Mouse (Mus musculus) liver, embryonic 12.5 days (tissue): ENCODE results near the gene Hp1bp3. TPM values are rescaled to one million over a fixed set of nuclear protein-coding genes. Genes with fewer than 3 reads are reported as not detected.

Experiments used
- ATAC-seq: fragments of 200-750 bp; cut with Nextera tagmentation; 2 replicates; pipeline ENCODE4 v1.8.0; 2017; ENCODE audit warnings: moderate number of reproducible peaks, mild to moderate bottlenecking, moderate library complexity
- H3K27ac ChIP-seq: fragments of 300-500 bp; sonication (generic); 2 replicates; pipeline ENCODE4 v1.5.1; 2016; ENCODE audit warnings: mild to moderate bottlenecking
- H3K27me3 ChIP-seq: fragments of 300-500 bp; sonication (generic); replicated peaks from 2 replicates; pipeline ENCODE4 v1.6.1; 2016; ENCODE audit warnings: mild to moderate bottlenecking, moderate library complexity
- H3K36me3 ChIP-seq: fragments of 300-500 bp; sonication (generic); 2 replicates; pipeline ENCODE4 v1.6.1; 2016; ENCODE audit warnings: mild to moderate bottlenecking, moderate library complexity
- H3K4me1 ChIP-seq: fragments of 300-500 bp; sonication (generic); 2 replicates; pipeline ENCODE4 v1.6.1; 2016
- H3K4me2 ChIP-seq: fragments of 300-500 bp; sonication (generic); 2 replicates; pipeline ENCODE4 v1.6.1; 2016; ENCODE audit warnings: mild to moderate bottlenecking, moderate library complexity
- H3K4me3 ChIP-seq: fragments of 300-500 bp; sonication (generic); 2 replicates; pipeline ENCODE4 v1.5.1; 2016; ENCODE audit warnings: mild to moderate bottlenecking, moderate library complexity
- H3K9ac ChIP-seq: fragments of 300-500 bp; sonication (generic); 2 replicates; pipeline ENCODE4 v1.6.1; 2016; ENCODE audit warnings: mild to moderate bottlenecking, moderate library complexity
- H3K9me3 ChIP-seq: fragments of 300-500 bp; sonication (generic); replicated peaks from 2 replicates; pipeline ENCODE4 v1.6.1; 2016; ENCODE audit warnings: mild to moderate bottlenecking, moderate library complexity
- WGBS: fragments of 180-500 bp; shearing (Covaris S2); methylation state at CpG from one replicate; pipeline ENCODE4 v1.1.7; 2016; ENCODE audit not compliant: insufficient replicate concordance; 5-methylcytosine and 5-hydroxymethylcytosine counted together
- polyA plus RNA-seq: library from polyadenylated mRNA; unstranded; fragments of >200 nt; fragmentation: Nextera tagmentation; extraction: Ambion mirVana; gene quantifications from 2 replicates; pipeline ENCODE4 v1.2.1, GENCODE M21; 2016

Gene Hp1bp3
- polyA plus RNA-seq, 1 experiment from 2014 or later, result 48.2 TPM

GRCm38 (mm10) chr4:138200769-138201168 lies 15.3 kb upstream of the Hp1bp3 start:
- no peak overlapping the region for H3K27ac ChIP-seq
- H3K9me3 ChIP-seq, result no peaks in the 10 kb centered on the region
- no peaks in the 10 kb centered on the region for H3K27me3 ChIP-seq
- H3K36me3 ChIP-seq, result peaks cover 90% of the 10 kb centered on the region
- WGBS, result 80% methylated on average over 3 of the region's 3 CpGs
- H3K4me3 ChIP-seq, result no peak overlapping the region
- no peaks in the 10 kb centered on the region for H3K4me1 ChIP-seq
- no peak overlapping the region for H3K4me2 ChIP-seq
- ATAC-seq, result no peak
- no peak overlapping the region for H3K9ac ChIP-seq

DNA sequence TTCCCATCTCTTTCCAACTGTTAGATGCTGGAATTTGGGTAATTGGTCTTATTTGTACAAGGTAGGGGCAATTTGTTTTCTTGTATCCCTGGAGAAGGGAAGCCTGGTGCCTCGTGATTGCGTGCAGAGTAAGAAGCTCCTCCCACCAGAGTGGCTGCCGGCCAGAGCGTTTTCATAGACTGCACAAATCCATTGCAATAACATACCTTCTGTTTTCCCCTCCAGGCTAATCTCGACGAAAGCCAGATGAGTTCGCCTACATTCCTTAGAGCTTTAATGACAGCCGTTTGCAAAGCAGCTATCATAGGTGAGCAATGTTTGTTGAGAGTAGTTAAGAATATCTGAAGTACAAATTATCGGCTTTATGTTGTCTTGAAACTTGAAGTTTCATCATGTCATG lies 14.4 kb upstream of the Hp1bp3 start:
- Histone ChIP-seq H3K4me1 (no peaks in the 10 kb centered on the region), H3K27me3 (no peaks in the 10 kb centered on the region), H3K9ac (no peak overlapping the region), H3K27ac (no peak overlapping the region), H3K36me3 (peaks cover 88% of the 10 kb centered on the region), H3K4me2 (no peak overlapping the region), H3K4me3 (no peak overlapping the region), H3K9me3 (no peaks in the 10 kb centered on the region)
- WGBS, result 78% methylated on average over 9 of the region's 9 CpGs
- ATAC-seq, result no peak

- Histone ChIP-seq H3K4me3 (no peak overlapping the region), H3K27ac (no peak overlapping the region), H3K4me2 (no peak overlapping the region), H3K9me3 (no peaks in the 10 kb centered on the region), H3K36me3 (peaks cover 39% of the 10 kb centered on the region), H3K9ac (no peak overlapping the region), H3K27me3 (no peaks in the 10 kb centered on the region), H3K4me1 (peaks cover 5% of the 10 kb centered on the region; the same call in 1 of the 2 replicates)
- no peak for ATAC-seq
- WGBS, result 78% methylated on average over 5 of the region's 5 CpGs
These were observed 6.0 kb upstream of the Hp1bp3 start for GRCm38 (mm10) chr4:138210116-138210515.

GRCm38 (mm10) chr4:138213861-138214260 lies 2.2 kb upstream of the Hp1bp3 start:
- H3K4me2 ChIP-seq, result no peak overlapping the region
- no peak overlapping the region for H3K4me3 ChIP-seq
- H3K4me1 ChIP-seq, result peaks cover 26% of the 10 kb centered on the region
- no peaks in the 10 kb centered on the region for H3K9me3 ChIP-seq
- no peak overlapping the region for H3K27ac ChIP-seq
- no peak for ATAC-seq
- WGBS, result 78% methylated on average over 3 of the region's 3 CpGs
- H3K9ac ChIP-seq, result no peak overlapping the region
- H3K27me3 ChIP-seq, result no peaks in the 10 kb centered on the region
- H3K36me3 ChIP-seq, result peaks cover 10% of the 10 kb centered on the region

GRCm38 (mm10) chr4:138215671-138216199 lies 361 bp upstream of the Hp1bp3 start:
- peak overlapping the region; percentile 98 for H3K9ac ChIP-seq
- H3K4me1 ChIP-seq, result peaks cover 45% of the 10 kb centered on the region
- peak overlapping the region; percentile 98 for H3K27ac ChIP-seq
- 50% methylated on average over 13 of the region's 13 CpGs for WGBS
- no peaks in the 10 kb centered on the region for H3K9me3 ChIP-seq
- H3K4me3 ChIP-seq, result peak overlapping the region; percentile 88
- peak overlapping the region; percentile 84 for H3K4me2 ChIP-seq
- H3K36me3 ChIP-seq, result peaks cover 17% of the 10 kb centered on the region
- H3K27me3 ChIP-seq, result no peaks in the 10 kb centered on the region
- no peak for ATAC-seq

DNA sequence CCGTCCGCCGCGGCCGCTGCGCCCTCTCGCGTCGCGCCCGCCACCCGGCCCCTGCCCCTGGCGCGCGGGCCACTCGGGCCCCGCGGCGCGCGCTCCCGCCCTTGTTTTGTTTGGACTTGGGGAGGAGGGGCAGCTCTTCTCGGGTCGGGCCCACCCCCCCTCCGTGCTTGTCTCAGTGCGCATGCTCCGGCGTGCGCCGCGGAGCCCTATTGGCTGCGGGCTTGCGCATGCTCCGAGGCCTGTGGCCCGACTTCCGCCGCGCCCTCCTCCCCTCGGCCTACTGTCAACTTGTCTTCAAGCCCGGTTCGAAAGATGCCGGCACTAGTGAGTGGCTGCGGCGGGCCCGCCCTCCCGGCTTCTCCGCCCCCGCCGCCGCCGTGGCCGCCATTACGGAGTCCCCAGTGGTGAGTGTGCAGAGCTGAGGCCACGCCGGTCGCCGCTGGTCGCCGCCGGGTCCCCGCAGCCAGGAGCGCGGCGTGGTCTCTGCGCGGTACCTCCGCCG lies 846 bp downstream of the Hp1bp3 start:
- 2% methylated on average over 61 of the region's 68 CpGs for WGBS
- ATAC-seq, result peak; percentile 96
- H3K27me3 ChIP-seq, result no peaks in the 10 kb centered on the region

GRCm38 (mm10) chr4:138217441-138217840 lies 1.3 kb downstream of the Hp1bp3 start:
- no peaks in the 10 kb centered on the region for H3K9me3 ChIP-seq
- peaks cover 33% of the 10 kb centered on the region for H3K36me3 ChIP-seq
- H3K9ac ChIP-seq, result peak overlapping the region; percentile 98
- 1% methylated on average over 36 of the region's 36 CpGs for WGBS
- peak; percentile 22; the same call in 1 of the 2 replicates for ATAC-seq
- H3K27me3 ChIP-seq, result no peaks in the 10 kb centered on the region
- H3K4me3 ChIP-seq, result peak overlapping the region; percentile 88
- H3K4me2 ChIP-seq, result peak overlapping the region; percentile 84
- H3K4me1 ChIP-seq, result peaks cover 54% of the 10 kb centered on the region
- H3K27ac ChIP-seq, result peak overlapping the region; percentile 98

More for the DNA sequence above, 846 bp downstream of the Hp1bp3 start:
- H3K9me3 ChIP-seq, result no peaks in the 10 kb centered on the region
- H3K4me2 ChIP-seq, result peak overlapping the region; percentile 84
- peaks cover 54% of the 10 kb centered on the region for H3K4me1 ChIP-seq
- H3K4me3 ChIP-seq, result peak overlapping the region; percentile 88
- peaks cover 28% of the 10 kb centered on the region for H3K36me3 ChIP-seq
- H3K27ac ChIP-seq, result peak overlapping the region; percentile 98
- H3K9ac ChIP-seq, result peak overlapping the region; percentile 98

- Histone ChIP-seq H3K4me3 (peak overlapping the region; percentile 88), H3K4me1 (peaks cover 54% of the 10 kb centered on the region), H3K36me3 (peaks cover 40% of the 10 kb centered on the region), H3K9ac (peak overlapping the region; percentile 98), H3K9me3 (no peaks in the 10 kb centered on the region), H3K27ac (peak overlapping the region; percentile 98), H3K27me3 (no peaks in the 10 kb centered on the region), H3K4me2 (peak overlapping the region; percentile 84)
- no peak for ATAC-seq
- 43% methylated on average over 11 of the region's 11 CpGs for WGBS
These were observed 2.0 kb downstream of the Hp1bp3 start for GRCm38 (mm10) chr4:138217951-138218685.

GRCm38 (mm10) chr4:138219331-138219730 lies 3.2 kb downstream of the Hp1bp3 start:
- no peak for ATAC-seq
- no peaks in the 10 kb centered on the region for H3K27me3 ChIP-seq
- H3K9me3 ChIP-seq, result no peaks in the 10 kb centered on the region
- 73% methylated on average over 5 of the region's 5 CpGs for WGBS
- peaks cover 52% of the 10 kb centered on the region for H3K36me3 ChIP-seq
- H3K4me3 ChIP-seq, result peak overlapping the region; percentile 88
- H3K4me2 ChIP-seq, result peak overlapping the region; percentile 84
- H3K4me1 ChIP-seq, result peaks cover 54% of the 10 kb centered on the region
- peak overlapping the region; percentile 98 for H3K9ac ChIP-seq
- peak overlapping the region; percentile 98 for H3K27ac ChIP-seq

GRCm38 (mm10) chr4:138220761-138221160 lies 4.7 kb downstream of the Hp1bp3 start:
- Histone ChIP-seq H3K4me3 (no peak overlapping the region), H3K9me3 (no peaks in the 10 kb centered on the region), H3K27ac (peak overlapping the region; percentile 29; the same call in 1 of the 2 replicates), H3K4me1 (peaks cover 42% of the 10 kb centered on the region), H3K4me2 (peak overlapping the region; percentile 84; the same call in 1 of the 2 replicates), H3K9ac (no peak overlapping the region; the same call in 1 of the 2 replicates), H3K36me3 (peaks cover 66% of the 10 kb centered on the region), H3K27me3 (no peaks in the 10 kb centered on the region)
- ATAC-seq, result no peak
- 55% methylated on average over 7 of the region's 7 CpGs for WGBS

DNA sequence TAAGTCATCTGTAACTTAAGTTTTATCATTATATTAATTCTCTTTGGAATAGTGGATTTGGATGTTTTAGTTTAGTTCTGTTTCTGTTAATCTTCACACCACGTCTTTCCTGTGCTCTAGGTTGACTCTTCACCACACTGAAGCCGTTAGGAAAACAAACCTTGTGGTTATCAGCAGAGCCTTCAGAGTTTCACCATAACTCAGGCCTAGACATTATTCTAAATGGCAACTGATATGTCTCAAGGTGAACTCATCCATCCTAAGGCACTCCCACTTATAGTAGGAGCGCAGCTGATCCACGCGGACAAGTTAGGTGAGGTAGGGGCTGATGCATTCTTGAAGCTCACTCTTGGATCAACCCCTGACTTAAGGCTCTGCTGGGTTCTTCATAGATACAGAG lies 5.3 kb downstream of the Hp1bp3 start:
- H3K4me3 ChIP-seq, result no peak overlapping the region
- H3K4me2 ChIP-seq, result peak overlapping the region; percentile 84; the same call in 1 of the 2 replicates
- ATAC-seq, result no peak
- H3K36me3 ChIP-seq, result peaks cover 73% of the 10 kb centered on the region
- no peaks in the 10 kb centered on the region for H3K9me3 ChIP-seq
- peak overlapping the region; percentile 4; the same call in 1 of the 2 replicates for H3K9ac ChIP-seq
- no peak overlapping the region for H3K27ac ChIP-seq
- WGBS, result 60% methylated on average over 5 of the region's 5 CpGs
- peaks cover 38% of the 10 kb centered on the region for H3K4me1 ChIP-seq
- H3K27me3 ChIP-seq, result no peaks in the 10 kb centered on the region

DNA sequence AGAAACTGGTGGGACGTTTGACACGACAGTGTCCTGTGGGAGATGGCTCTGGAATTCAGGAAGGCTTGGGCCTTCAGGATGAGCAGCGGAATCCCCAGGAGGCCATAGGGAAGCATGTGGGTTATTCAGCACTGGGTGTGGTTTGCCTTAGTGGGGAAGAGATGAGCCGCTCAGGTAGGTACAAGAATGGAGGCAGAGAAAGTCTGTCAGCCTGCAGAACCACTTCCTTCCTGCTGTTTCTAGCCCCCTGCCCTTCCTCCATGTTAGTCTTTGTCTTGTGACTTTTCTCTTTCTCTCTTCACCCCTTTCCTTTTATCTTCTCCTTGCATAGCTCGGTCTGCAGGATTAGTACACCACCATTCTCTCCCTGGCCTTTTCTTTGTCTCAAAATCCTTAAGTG lies 6.3 kb downstream of the Hp1bp3 start:
- H3K9ac ChIP-seq, result no peak overlapping the region
- peaks cover 83% of the 10 kb centered on the region for H3K36me3 ChIP-seq
- WGBS, result 70% methylated on average over 5 of the region's 5 CpGs
- no peak overlapping the region; the same call in 1 of the 2 replicates for H3K27ac ChIP-seq
- no peak overlapping the region for H3K4me2 ChIP-seq
- H3K4me3 ChIP-seq, result no peak overlapping the region
- no peaks in the 10 kb centered on the region for H3K9me3 ChIP-seq
- no peaks in the 10 kb centered on the region for H3K27me3 ChIP-seq
- H3K4me1 ChIP-seq, result peaks cover 38% of the 10 kb centered on the region
- no peak for ATAC-seq
